Mouse (Mus musculus) limb, embryonic 11.5 days (tissue): ENCODE measurements around the gene B230217C12Rik. TPM values are rescaled to one million over a fixed set of nuclear protein-coding genes. Genes with fewer than 3 reads are reported as not detected.

Source experiments
- polyA plus RNA-seq: library from polyadenylated mRNA; unstranded; fragments of >200 nt; fragmentation: Nextera tagmentation; extraction: Ambion mirVana; gene quantifications from 2 replicates; pipeline ENCODE4 v1.2.1, GENCODE M21; 2014

Gene B230217C12Rik
- polyA plus RNA-seq, 1 experiment from 2014 or later = 15.9 TPM

Other genes with a start within 250 kb of the B230217C12Rik start
- 12.5 and 12.6 TPM in 2 replicates for gene Epop, start 211.1 kb upstream of the B230217C12Rik start, polyA plus RNA-seq
- gene Mllt6, start 177.4 kb upstream of the B230217C12Rik start, polyA plus RNA-seq = 4.0 and 4.1 TPM in 2 replicates
- 8.8 and 10.9 TPM in 2 replicates for gene Cisd3, start 155.0 kb upstream of the B230217C12Rik start, polyA plus RNA-seq
- 23.3 and 25.4 TPM in 2 replicates for gene Pcgf2, start 140.3 kb upstream of the B230217C12Rik start, polyA plus RNA-seq
- gene Psmb3, start 137.4 kb upstream of the B230217C12Rik start, polyA plus RNA-seq = 546 and 550 TPM in 2 replicates
- gene Pip4k2b, start 96.1 kb upstream of the B230217C12Rik start, polyA plus RNA-seq = 1.9 and 2.1 TPM in 2 replicates
- 15.4 and 18.3 TPM in 2 replicates for gene Cwc25, start 74.2 kb upstream of the B230217C12Rik start, polyA plus RNA-seq
- not detected in 2 replicates for gene 1700001P01Rik, start 64.9 kb upstream of the B230217C12Rik start, polyA plus RNA-seq
- 576 and 600 TPM in 2 replicates for gene Rpl23, start 58.3 kb upstream of the B230217C12Rik start, polyA plus RNA-seq
- gene Lasp1, start 41.8 kb upstream of the B230217C12Rik start, polyA plus RNA-seq = 79.9 and 80.5 TPM in 2 replicates
- 1.0 TPM in 2 replicates for gene Fbxo47, start 43.4 kb downstream of the B230217C12Rik start, polyA plus RNA-seq
- gene Plxdc1, start 145.7 kb downstream of the B230217C12Rik start, polyA plus RNA-seq = 0.15 TPM in 1 of 2 replicates, not detected in the other
- gene Arl5c, start 155.4 kb downstream of the B230217C12Rik start, polyA plus RNA-seq = 9.5 and 9.9 TPM in 2 replicates
- 6.8 and 7.2 TPM in 2 replicates for gene Cacnb1, start 182.3 kb downstream of the B230217C12Rik start, polyA plus RNA-seq
- 1,171 and 1,244 TPM in 2 replicates for gene Rpl19, start 185.9 kb downstream of the B230217C12Rik start, polyA plus RNA-seq
- 0.17 and 0.51 TPM in 2 replicates for gene Stac2, start 212.7 kb downstream of the B230217C12Rik start, polyA plus RNA-seq